Mouse (Mus musculus) bone marrow macrophage, adult 2 months (primary cell): ENCODE data around the gene Pard3.

ENCODE experiments used
- CTCF ChIP-seq: IDR thresholded peaks from 2 replicates; pipeline ENCODE4 v1.5.1; 2012; ENCODE audit warnings: low read depth, mild to moderate bottlenecking, low read length, moderate library complexity
- POLR2A ChIP-seq: IDR thresholded peaks from 2 replicates; pipeline ENCODE4 v1.6.1; 2012; ENCODE audit warnings: mild to moderate bottlenecking, low read depth, low read length, borderline replicate concordance

GRCm38 (mm10) chr8:127281035-127281434, 217.3 kb downstream of the Pard3 start:
- TF ChIP-seq CTCF (no peak), POLR2A (no peak)
